Mouse (Mus musculus) testis, adult 2 months (tissue): ENCODE data around the gene Casz1.

Source experiments
- CTCF ChIP-seq: fragments of 200-500 bp; IDR thresholded peaks from 2 replicates; pipeline ENCODE4 v1.5.1; 2012; ENCODE audit warnings: low read depth, mild to moderate bottlenecking, inconsistent platforms, low read length, moderate library complexity; ENCODE audit not compliant: control insufficient read depth, insufficient read depth, insufficient replicate concordance
- POLR2A ChIP-seq: fragments of 200-500 bp; IDR thresholded peaks from 2 replicates; pipeline ENCODE4 v1.6.1; 2012; ENCODE audit warnings: low read depth, mild to moderate bottlenecking, inconsistent platforms, low read length, moderate library complexity; ENCODE audit not compliant: control insufficient read depth

DNA sequence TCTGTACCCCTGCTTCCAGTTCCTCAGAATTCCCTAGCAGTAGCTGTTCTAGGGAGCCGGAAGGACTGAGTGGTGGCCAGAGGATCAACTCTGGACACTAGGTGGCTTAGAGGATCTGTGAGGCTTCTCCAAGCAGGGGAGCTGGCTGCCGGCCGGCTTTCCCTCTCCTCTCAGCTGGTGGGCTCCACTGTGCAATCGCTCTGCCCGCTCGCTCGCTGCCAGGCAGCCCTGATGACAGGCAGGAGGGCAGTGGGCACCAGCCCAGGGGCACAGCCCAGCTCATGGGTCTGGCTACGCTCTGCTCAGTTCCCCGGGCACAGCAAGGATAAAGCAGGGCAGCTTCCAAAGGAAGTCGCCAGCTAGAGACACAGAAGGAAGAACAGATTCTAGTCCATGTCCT is 7.7 kb downstream of the Casz1 start:
- TF ChIP-seq CTCF, result no peak
- no peak for TF ChIP-seq POLR2A
